Mouse (Mus musculus): ENCODE measurements around the gene Gm14085. TPM values are rescaled to one million over a fixed set of nuclear protein-coding genes. Genes with fewer than 3 reads are reported as not detected.

Gene Gm14085
- polyA plus RNA-seq, 1 experiment from 2014 or later = not detected

DNA sequence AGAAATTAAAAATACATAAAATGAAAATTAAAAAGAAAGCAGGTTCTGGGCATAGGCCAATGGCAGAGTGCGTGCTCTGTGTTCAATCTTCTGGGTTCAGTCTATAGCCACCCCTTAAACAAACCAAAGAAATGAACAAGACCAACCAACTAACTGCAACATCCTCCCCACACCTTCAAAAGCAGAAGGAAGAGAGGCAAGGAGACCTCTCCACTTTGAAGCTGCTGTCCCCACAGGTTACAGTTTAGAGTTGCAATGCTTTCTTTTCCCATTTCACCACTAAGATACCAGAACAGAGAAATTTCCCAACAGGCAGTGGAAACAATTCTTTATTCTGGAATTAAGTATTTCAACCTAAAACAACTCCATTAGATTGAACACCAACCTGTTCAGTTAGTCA is 77.5 kb downstream of the Gm14085 start:
- Histone ChIP-seq H3K4me2 (no peak overlapping the region), H3K9ac (no peak overlapping the region), H3K27me3 (replicated peaks) (no peaks in the 10 kb centered on the region), H3K36me3 (no peaks in the 10 kb centered on the region), H3K27ac (replicated peaks) (no peak overlapping the region), H3K9me3 (no peaks in the 10 kb centered on the region), H3K4me3 (no peak overlapping the region), H3K4me1 (no peaks in the 10 kb centered on the region)
- WGBS = 81% methylated on average over 1 of the region's 1 CpGs
- ATAC-seq (ENCODE audit: extremely low read depth, insufficient number of reproducible peaks, low FRiP score, low TSS enrichment) = no peak

DNA sequence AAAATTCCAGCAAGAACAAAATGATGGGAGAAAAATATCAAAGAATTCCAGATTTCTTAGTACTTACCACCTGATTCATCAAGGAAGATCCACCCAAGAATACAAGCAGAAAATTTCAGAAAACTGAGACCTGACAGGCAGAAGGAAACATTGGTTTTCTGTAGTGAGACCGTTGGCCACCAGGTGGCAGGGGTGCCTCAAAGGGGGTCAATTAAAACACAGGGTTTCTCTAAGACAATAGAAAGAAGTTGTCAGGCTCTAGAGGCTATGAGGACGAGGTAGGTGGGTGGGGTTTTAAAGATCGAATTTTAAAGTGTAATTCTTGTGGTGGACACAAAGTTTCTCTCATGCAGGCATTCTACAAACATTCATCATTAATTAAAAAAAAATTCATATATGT is 84.7 kb downstream of the Gm14085 start:
- WGBS = 8% methylated on average over 3 of the region's 3 CpGs
- Histone ChIP-seq H3K27ac (replicated peaks) (no peak overlapping the region), H3K4me1 (no peaks in the 10 kb centered on the region), H3K36me3 (no peaks in the 10 kb centered on the region), H3K4me2 (no peak overlapping the region), H3K9me3 (no peaks in the 10 kb centered on the region), H3K27me3 (replicated peaks) (0 out of 2 replicates have a peak, but pooled peaks cover 2% of the 10 kb centered on the region), H3K4me3 (no peak overlapping the region), H3K9ac (no peak overlapping the region)
- ATAC-seq (ENCODE audit: extremely low read depth, insufficient number of reproducible peaks, low FRiP score, low TSS enrichment) = no peak

DNA sequence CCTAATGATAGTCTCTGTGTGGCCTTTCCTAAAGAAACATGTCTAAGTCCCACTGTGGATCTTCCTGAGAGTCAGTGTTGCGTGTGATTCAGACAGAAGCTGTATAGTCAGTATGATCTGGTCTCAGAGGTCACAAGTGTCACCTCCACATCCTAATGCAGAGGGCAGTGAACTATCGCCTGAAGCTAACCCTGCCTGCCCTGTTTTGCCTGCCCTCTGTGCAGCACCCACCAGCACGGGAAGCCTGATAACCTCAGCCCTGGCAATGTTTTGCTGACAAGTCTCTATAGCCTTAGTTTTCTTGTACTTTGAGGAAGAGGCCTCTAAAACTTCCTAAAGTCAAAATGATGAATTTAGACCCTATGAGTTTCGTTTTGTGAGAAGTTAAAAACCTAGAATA is 85.7 kb downstream of the Gm14085 start:
- 51% methylated on average over 4 of the region's 4 CpGs for WGBS
- Histone ChIP-seq H3K4me2 (no peak overlapping the region), H3K36me3 (no peaks in the 10 kb centered on the region), H3K9ac (no peak overlapping the region), H3K27me3 (replicated peaks) (0 out of 2 replicates have a peak, but pooled peaks cover 2% of the 10 kb centered on the region), H3K4me3 (no peak overlapping the region), H3K27ac (replicated peaks) (no peak overlapping the region), H3K9me3 (no peaks in the 10 kb centered on the region), H3K4me1 (peaks cover 3% of the 10 kb centered on the region)
- ATAC-seq (ENCODE audit: extremely low read depth, insufficient number of reproducible peaks, low FRiP score, low TSS enrichment) = no peak

- no peak for ATAC-seq (ENCODE audit: extremely low read depth, insufficient number of reproducible peaks, low FRiP score, low TSS enrichment)
- no peak overlapping the region for H3K27ac ChIP-seq (replicated peaks)
- 68% methylated on average over 4 of the region's 4 CpGs for WGBS
- H3K36me3 ChIP-seq = no peaks in the 10 kb centered on the region
- 0 out of 2 replicates have a peak, but pooled peaks cover 2% of the 10 kb centered on the region for H3K27me3 ChIP-seq (replicated peaks)
- H3K4me3 ChIP-seq = no peak overlapping the region
- no peaks in the 10 kb centered on the region for H3K9me3 ChIP-seq
- H3K4me1 ChIP-seq = peaks cover 10% of the 10 kb centered on the region
- no peak overlapping the region for H3K9ac ChIP-seq
- no peak overlapping the region for H3K4me2 ChIP-seq
These were observed 86.6 kb downstream of the Gm14085 start for GRCm38 (mm10) chr2:122571326-122571725.

DNA sequence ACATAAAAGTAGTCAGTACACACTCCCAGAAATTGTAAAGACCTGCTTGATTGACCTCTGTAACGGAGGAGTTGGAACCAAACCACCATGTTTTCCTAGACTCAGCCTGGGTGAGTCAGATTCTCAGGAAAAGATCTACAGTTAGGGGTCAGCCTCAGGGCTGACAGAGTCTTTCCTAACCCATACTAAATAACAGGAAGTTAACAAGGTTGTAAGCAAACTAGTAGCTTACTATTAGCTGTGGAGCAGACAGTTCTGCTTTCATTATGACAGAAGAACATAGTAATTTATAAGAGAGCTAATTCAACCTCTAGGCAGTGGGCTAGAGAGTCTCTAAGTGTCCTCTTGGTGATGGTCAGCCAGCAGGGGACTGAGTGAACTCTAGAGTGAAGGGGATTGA is 87.7 kb downstream of the Gm14085 start:
- Histone ChIP-seq H3K36me3 (no peaks in the 10 kb centered on the region), H3K9ac (no peak overlapping the region), H3K27ac (replicated peaks) (no peak overlapping the region), H3K4me2 (no peak overlapping the region), H3K9me3 (no peaks in the 10 kb centered on the region), H3K4me1 (peaks cover 19% of the 10 kb centered on the region), H3K4me3 (no peak overlapping the region), H3K27me3 (replicated peaks) (0 out of 2 replicates have a peak, but pooled peaks cover 2% of the 10 kb centered on the region)
- no peak for ATAC-seq (ENCODE audit: extremely low read depth, insufficient number of reproducible peaks, low FRiP score, low TSS enrichment)
- WGBS = 74% methylated on average over 1 of the region's 1 CpGs

DNA sequence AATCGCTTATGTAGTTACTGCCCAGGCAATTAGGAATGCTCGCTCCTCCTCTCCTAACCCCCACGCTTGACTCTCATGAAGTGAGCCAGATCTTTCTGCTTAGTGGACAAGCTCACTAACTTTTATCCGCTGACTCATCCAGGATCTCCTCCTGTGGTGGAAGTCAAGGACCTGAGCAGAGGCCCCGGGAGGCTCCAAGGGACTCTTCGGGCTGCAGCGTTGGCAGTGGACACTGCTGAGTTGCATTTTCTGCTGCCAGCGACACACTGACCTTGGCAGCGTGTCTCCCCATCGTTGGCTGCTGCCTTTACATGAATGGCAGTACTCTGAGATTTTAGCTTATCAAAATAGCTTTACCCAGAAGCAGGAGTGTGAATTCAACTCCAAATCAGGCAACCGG is 90.7 kb downstream of the Gm14085 start:
- H3K4me2 ChIP-seq = peak overlapping the region; percentile 25
- no peak; the same call in 1 of the 2 replicates for ATAC-seq (ENCODE audit: extremely low read depth, insufficient number of reproducible peaks, low FRiP score, low TSS enrichment)
- H3K9ac ChIP-seq = no peak overlapping the region
- WGBS = 36% methylated on average over 11 of the region's 11 CpGs
- H3K27ac ChIP-seq (replicated peaks) = peak overlapping the region; percentile 22; the same call in 1 of the 2 replicates
- H3K36me3 ChIP-seq = no peaks in the 10 kb centered on the region
- 0 out of 2 replicates have a peak, but pooled peaks cover 2% of the 10 kb centered on the region for H3K27me3 ChIP-seq (replicated peaks)
- H3K4me3 ChIP-seq = no peak overlapping the region
- H3K4me1 ChIP-seq = peaks cover 23% of the 10 kb centered on the region
- no peaks in the 10 kb centered on the region for H3K9me3 ChIP-seq

DNA sequence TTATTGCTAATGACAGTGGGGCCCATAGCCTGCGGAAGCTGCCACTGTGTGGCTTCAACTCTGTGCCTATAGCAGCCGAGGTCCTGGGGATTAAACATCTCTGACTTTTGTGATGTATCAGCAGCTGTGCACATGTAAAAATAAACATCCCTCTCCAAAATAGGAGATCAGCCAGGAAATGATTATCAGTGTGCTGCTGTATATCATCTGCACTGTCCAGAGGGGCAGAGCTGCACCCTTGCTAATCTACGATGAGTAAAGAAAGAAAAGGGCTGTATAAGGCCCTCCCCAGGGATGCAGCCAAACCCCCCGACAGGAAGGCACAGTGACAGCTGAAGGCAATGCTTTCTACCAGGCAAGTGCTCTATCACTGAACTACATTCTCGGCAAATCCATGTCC is 91.6 kb downstream of the Gm14085 start:
- Histone ChIP-seq H3K27me3 (replicated peaks) (0 out of 2 replicates have a peak, but pooled peaks cover 2% of the 10 kb centered on the region), H3K9me3 (no peaks in the 10 kb centered on the region), H3K9ac (no peak overlapping the region; the same call in 1 of the 2 replicates), H3K4me2 (peak overlapping the region; percentile 33), H3K4me1 (peaks cover 32% of the 10 kb centered on the region), H3K4me3 (no peak overlapping the region), H3K27ac (replicated peaks) (peak overlapping the region; percentile 41; the same call in 1 of the 2 replicates), H3K36me3 (no peaks in the 10 kb centered on the region)
- ATAC-seq (ENCODE audit: extremely low read depth, insufficient number of reproducible peaks, low FRiP score, low TSS enrichment) = no peak
- WGBS = 18% methylated on average over 5 of the region's 5 CpGs

DNA sequence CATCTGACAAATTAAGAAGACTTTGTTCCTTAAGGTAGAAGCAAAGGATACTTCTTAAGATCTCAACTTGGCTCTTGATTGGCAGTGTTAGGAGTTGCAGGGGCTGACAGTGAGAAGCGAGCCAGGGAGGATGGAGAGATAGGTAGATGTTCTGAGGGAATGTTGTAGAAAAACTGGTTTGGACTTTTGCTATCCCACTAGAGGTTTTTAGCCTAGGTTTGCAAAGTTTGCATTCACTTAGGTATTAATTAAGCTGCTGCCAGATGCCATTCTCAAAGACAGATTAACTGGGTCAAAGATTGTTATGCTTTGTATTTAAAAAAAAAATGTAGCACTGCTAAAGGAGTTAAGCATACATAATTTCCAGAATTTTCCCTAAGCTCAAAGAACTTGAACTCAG is 92.6 kb downstream of the Gm14085 start:
- H3K4me2 ChIP-seq = no peak overlapping the region
- H3K9ac ChIP-seq = no peak overlapping the region
- H3K27ac ChIP-seq (replicated peaks) = no peak overlapping the region
- H3K36me3 ChIP-seq = no peaks in the 10 kb centered on the region
- peaks cover 42% of the 10 kb centered on the region for H3K4me1 ChIP-seq
- 0 out of 2 replicates have a peak, but pooled peaks cover 2% of the 10 kb centered on the region for H3K27me3 ChIP-seq (replicated peaks)
- WGBS = 61% methylated on average over 1 of the region's 1 CpGs
- H3K4me3 ChIP-seq = no peak overlapping the region
- H3K9me3 ChIP-seq = no peaks in the 10 kb centered on the region
- ATAC-seq (ENCODE audit: extremely low read depth, insufficient number of reproducible peaks, low FRiP score, low TSS enrichment) = no peak

Other genes with a start within 250 kb of the Gm14085 start
- gene Duox2, start 186.5 kb upstream of the Gm14085 start, polyA plus RNA-seq (2015; fragmentation: Nextera tagmentation; extraction: Ambion mirVana) = 0.06 and 0.17 TPM in 2 replicates
- gene Duoxa2, start 186.0 kb upstream of the Gm14085 start, polyA plus RNA-seq (2015; fragmentation: Nextera tagmentation; extraction: Ambion mirVana) = not detected in 2 replicates
- 0.09 TPM in 1 of 2 replicates, not detected in the other for gene Duoxa1, start 171.2 kb upstream of the Gm14085 start, polyA plus RNA-seq (2015; fragmentation: Nextera tagmentation; extraction: Ambion mirVana)
- gene Duox1, start 169.3 kb upstream of the Gm14085 start, polyA plus RNA-seq (2015; fragmentation: Nextera tagmentation; extraction: Ambion mirVana) = 0.03 TPM in 1 of 2 replicates, not detected in the other
- 1.8 and 2.3 TPM in 2 replicates for gene Shf, start 115.8 kb upstream of the Gm14085 start, polyA plus RNA-seq (2015; fragmentation: Nextera tagmentation; extraction: Ambion mirVana)
- gene Slc28a2, start 58.5 kb upstream of the Gm14085 start, polyA plus RNA-seq (2015; fragmentation: Nextera tagmentation; extraction: Ambion mirVana) = 0.17 and 0.48 TPM in 2 replicates
- gene Gatm, start 126.4 kb downstream of the Gm14085 start, polyA plus RNA-seq (2015; fragmentation: Nextera tagmentation; extraction: Ambion mirVana) = 19.3 and 21.9 TPM in 2 replicates
- gene AA467197, start 152.0 kb downstream of the Gm14085 start, polyA plus RNA-seq (2015; fragmentation: Nextera tagmentation; extraction: Ambion mirVana) = 0.32 TPM in 1 of 2 replicates, not detected in the other
- 4.8 and 5.2 TPM in 2 replicates for gene Slc30a4, start 217.7 kb downstream of the Gm14085 start, polyA plus RNA-seq (2015; fragmentation: Nextera tagmentation; extraction: Ambion mirVana)